23 mouse cellular contexts compared by ENCODE assay signal in genomic region chr3:130473211-130473768, GRCm38 (mm10).
DNase-seq lines count a peak whose midpoint lies in the region; ATAC-seq and TF ChIP-seq lines count a peak whose summit lies in the region.
"Had no signal": no experiment of that assay in that cellular context is flagged by ENCODE, and none has a peak within 500 bp of the region (broad histone marks: within the 10 kb centered on the region; RNA-seq: fewer than 3 reads in every experiment).

No protein-coding gene starts in this region.

- no peaks in the 10 kb centered on the region for H3K36me3 ChIP-seq in limb, embryonic 14.5 days (ENCODE audit: control insufficient read depth, insufficient read depth, low read length)
- no peaks in the 10 kb centered on the region for H3K36me3 ChIP-seq in limb, embryonic 10.5 days
- H3K36me3 ChIP-seq in embryonic facial prominence, embryonic 14.5 days (ENCODE audit: control insufficient read depth, insufficient read depth, low read length) = no peaks in the 10 kb centered on the region
- H3K36me3 ChIP-seq in lung, embryonic 15.5 days = no peaks in the 10 kb centered on the region
- no peaks in the 10 kb centered on the region for H3K36me3 ChIP-seq in stomach, embryonic 14.5 days (ENCODE audit: control insufficient read depth, insufficient read depth, low read length)
- H3K36me3 ChIP-seq: forebrain, embryonic 10.5 days; heart, embryonic 12.5 days; intestine, embryonic 15.5 days; limb, embryonic 15.5 days; liver, embryonic 15.5 days; midbrain, embryonic 15.5 days had no signal

- H3K9ac ChIP-seq in limb, embryonic 14.5 days (ENCODE audit: low read depth, low read length, severe bottlenecking) = no peak overlapping the region
- no peak overlapping the region for H3K9ac ChIP-seq in embryonic facial prominence, embryonic 14.5 days (ENCODE audit: low read depth, low read length)
- H3K9ac ChIP-seq in lung, embryonic 15.5 days = no peak overlapping the region
- H3K9ac ChIP-seq in stomach, embryonic 14.5 days (replicated peaks; ENCODE audit: low read depth, low read length) = no peak overlapping the region
- H3K9ac ChIP-seq: forebrain, postnatal 0 days; heart, embryonic 12.5 days; hindbrain, embryonic 14.5 days; intestine, embryonic 15.5 days; limb, embryonic 15.5 days; liver, embryonic 15.5 days; midbrain, embryonic 15.5 days had no signal

- H3K27me3 ChIP-seq in limb, embryonic 14.5 days (ENCODE audit: control insufficient read depth, insufficient read depth, low read length) = no peaks in the 10 kb centered on the region
- no peaks in the 10 kb centered on the region for H3K27me3 ChIP-seq in limb, embryonic 10.5 days (ENCODE audit: low read depth, poor library complexity, severe bottlenecking)
- no peaks in the 10 kb centered on the region for H3K27me3 ChIP-seq in embryonic facial prominence, embryonic 14.5 days (replicated peaks; ENCODE audit: control insufficient read depth, insufficient read depth, low read length)
- no peaks in the 10 kb centered on the region for H3K27me3 ChIP-seq in lung, embryonic 15.5 days
- no peaks in the 10 kb centered on the region for H3K27me3 ChIP-seq in stomach, embryonic 14.5 days (ENCODE audit: control insufficient read depth, insufficient read depth, low read length)
- H3K27me3 ChIP-seq: heart, embryonic 12.5 days; intestine, embryonic 15.5 days; limb, embryonic 15.5 days; liver, embryonic 15.5 days; midbrain, embryonic 15.5 days had no signal

- no peak overlapping the region for H3K4me3 ChIP-seq in limb, embryonic 14.5 days (replicated peaks; ENCODE audit: low read length)
- no peak overlapping the region for H3K4me3 ChIP-seq in limb, embryonic 10.5 days
- no peak overlapping the region for H3K4me3 ChIP-seq in embryonic facial prominence, embryonic 14.5 days (ENCODE audit: low read depth, low read length)
- no peak overlapping the region for H3K4me3 ChIP-seq in lung, embryonic 15.5 days
- no peak overlapping the region for H3K4me3 ChIP-seq in stomach, embryonic 14.5 days (ENCODE audit: low read depth, low read length)
- H3K4me3 ChIP-seq: forebrain, embryonic 10.5 days; heart, embryonic 12.5 days; intestine, embryonic 15.5 days; limb, embryonic 15.5 days; liver, embryonic 15.5 days; midbrain, embryonic 15.5 days; myocyte had no signal

- no peak for TF ChIP-seq POLR2A in limb, embryonic 14.5 days (IDR thresholded peaks at IDR 0.05; ENCODE audit: borderline replicate concordance, extremely low read depth, insufficient read depth, insufficient read length)

- 34% methylated on average over 4 of the region's 4 CpGs for WGBS in limb, embryonic 14.5 days
- WGBS in limb, embryonic 10.5 days = 47% methylated on average over 4 of the region's 4 CpGs
- 32% methylated on average over 4 of the region's 4 CpGs for WGBS in embryonic facial prominence, embryonic 14.5 days
- WGBS in lung, embryonic 15.5 days = 20% methylated on average over 4 of the region's 4 CpGs
- 36% methylated on average over 4 of the region's 4 CpGs for WGBS in stomach, embryonic 14.5 days

- peaks cover 5% of the 10 kb centered on the region for H3K4me1 ChIP-seq in limb, embryonic 14.5 days (ENCODE audit: control insufficient read depth, insufficient read depth, low read length)
- peaks cover 33% of the 10 kb centered on the region for H3K4me1 ChIP-seq in limb, embryonic 10.5 days
- peaks cover 7% of the 10 kb centered on the region; the same call in 1 of the 2 replicates for H3K4me1 ChIP-seq in embryonic facial prominence, embryonic 14.5 days (ENCODE audit: control insufficient read depth, insufficient read depth, low read length)
- H3K4me1 ChIP-seq in lung, embryonic 15.5 days = peaks cover 9% of the 10 kb centered on the region
- H3K4me1 ChIP-seq in stomach, embryonic 14.5 days (ENCODE audit: control insufficient read depth, insufficient read depth, low read length) = 0 out of 2 replicates have a peak, but pooled peaks cover 4% of the 10 kb centered on the region
- H3K4me1 ChIP-seq: forebrain, embryonic 10.5 days; intestine, embryonic 15.5 days; liver, embryonic 15.5 days; midbrain, embryonic 15.5 days had no signal

- ATAC-seq in limb, embryonic 14.5 days (ENCODE audit: low FRiP score, low read depth) = no peak
- ATAC-seq in embryonic facial prominence, embryonic 14.5 days (ENCODE audit: low read depth) = no peak
- peak; percentile 27; the same call in 1 of the 2 replicates for ATAC-seq in lung, embryonic 15.5 days (ENCODE audit: borderline replicate concordance, extremely low read depth, low FRiP score, low TSS enrichment)
- ATAC-seq in stomach, embryonic 14.5 days (ENCODE audit: insufficient number of reproducible peaks, insufficient read depth, low FRiP score, low read depth) = 0 out of 2 replicates have a peak, but pooled peaks have one; percentile 53
- no peak for ATAC-seq in CD4-positive, CD25-positive, alpha-beta regulatory T cell, adult 4 months
- ATAC-seq: forebrain, postnatal 0 days; intestine, embryonic 15.5 days; midbrain, embryonic 15.5 days had no signal

- H3K9me3 ChIP-seq in limb, embryonic 14.5 days (ENCODE audit: control insufficient read depth, low read length) = no peaks in the 10 kb centered on the region
- no peaks in the 10 kb centered on the region for H3K9me3 ChIP-seq in limb, embryonic 10.5 days (replicated peaks)
- H3K9me3 ChIP-seq in embryonic facial prominence, embryonic 14.5 days (ENCODE audit: control insufficient read depth, low read length) = no peaks in the 10 kb centered on the region
- no peaks in the 10 kb centered on the region for H3K9me3 ChIP-seq in lung, embryonic 15.5 days
- H3K9me3 ChIP-seq in stomach, embryonic 14.5 days (ENCODE audit: control insufficient read depth, low read depth, low read length) = no peaks in the 10 kb centered on the region
- H3K9me3 ChIP-seq: forebrain, embryonic 10.5 days; heart, embryonic 12.5 days; intestine, embryonic 15.5 days; limb, embryonic 15.5 days; liver, embryonic 15.5 days; midbrain, embryonic 15.5 days had no signal

- no peak overlapping the region for H3K27ac ChIP-seq in limb, embryonic 14.5 days (replicated peaks; ENCODE audit: low read depth, low read length)
- H3K27ac ChIP-seq in limb, embryonic 10.5 days = no peak overlapping the region
- H3K27ac ChIP-seq in embryonic facial prominence, embryonic 14.5 days (replicated peaks; ENCODE audit: low read depth, low read length) = no peak overlapping the region
- 0 out of 2 replicates have a peak overlapping the region, but pooled peaks have one; percentile 0 for H3K27ac ChIP-seq in lung, embryonic 15.5 days
- no peak overlapping the region for H3K27ac ChIP-seq in stomach, embryonic 14.5 days (ENCODE audit: low read length)
- H3K27ac ChIP-seq: forebrain, embryonic 10.5 days; hindbrain, embryonic 14.5 days; intestine, embryonic 15.5 days; limb, embryonic 15.5 days; liver, embryonic 15.5 days; midbrain, embryonic 15.5 days had no signal

- peak; percentile 37 for DNase-seq in limb, embryonic 14.5 days (ENCODE audit: low spot score)
- DNase-seq in limb, embryonic 10.5 days (ENCODE audit: low spot score) = no peak
- DNase-seq in embryonic facial prominence, embryonic 14.5 days (ENCODE audit: low spot score) = peak; percentile 63
- no peak for DNase-seq in cerebellum, postnatal 10 days
- DNase-seq: adrenal gland, adult 8-10 months; B cell, adult 2 months; cerebellum, adult 9-10 months; forebrain, postnatal 0 days; heart, postnatal 14 days; right cerebral cortex, postnatal 14 days; spleen, adult 18-20 months; thymus, adult 18-20 months had no signal

- H3K4me2 ChIP-seq in limb, embryonic 14.5 days (replicated peaks; ENCODE audit: low read depth, low read length, severe bottlenecking) = no peak overlapping the region
- H3K4me2 ChIP-seq in embryonic facial prominence, embryonic 14.5 days (ENCODE audit: low read depth, low read length) = no peak overlapping the region; the same call in 1 of the 2 replicates
- H3K4me2 ChIP-seq in lung, embryonic 15.5 days = peak overlapping the region; percentile 4; the same call in 1 of the 2 replicates
- H3K4me2 ChIP-seq in stomach, embryonic 14.5 days (replicated peaks; ENCODE audit: low read depth, low read length) = no peak overlapping the region
- H3K4me2 ChIP-seq: heart, embryonic 12.5 days; hindbrain, embryonic 14.5 days; intestine, embryonic 15.5 days; limb, embryonic 15.5 days; liver, embryonic 15.5 days; midbrain, embryonic 15.5 days had no signal

Comparison
In these comparisons a context has a peak if more than half of its experiments do, and no peak if none do; other contexts are left out.
1. DNase-seq: peak in limb, embryonic 14.5 days (single experiment) and embryonic facial prominence, embryonic 14.5 days (single experiment); none in limb, embryonic 10.5 days (single experiment) and cerebellum, postnatal 10 days (0 of 2).
2. ATAC-seq: peak in lung, embryonic 15.5 days (single experiment) and stomach, embryonic 14.5 days (single experiment); none in limb, embryonic 14.5 days (single experiment), embryonic facial prominence, embryonic 14.5 days (single experiment) and CD4-positive, CD25-positive, alpha-beta regulatory T cell, adult 4 months (single experiment).